Mouse (Mus musculus): ENCODE measurements at regions not wholly inside any gene's neighbourhood (a gene's known extent, or its start where the extent isn't known, plus 50 kb on each side); places are given as distances from the start of the nearest gene placed in this dataset.

DNA sequence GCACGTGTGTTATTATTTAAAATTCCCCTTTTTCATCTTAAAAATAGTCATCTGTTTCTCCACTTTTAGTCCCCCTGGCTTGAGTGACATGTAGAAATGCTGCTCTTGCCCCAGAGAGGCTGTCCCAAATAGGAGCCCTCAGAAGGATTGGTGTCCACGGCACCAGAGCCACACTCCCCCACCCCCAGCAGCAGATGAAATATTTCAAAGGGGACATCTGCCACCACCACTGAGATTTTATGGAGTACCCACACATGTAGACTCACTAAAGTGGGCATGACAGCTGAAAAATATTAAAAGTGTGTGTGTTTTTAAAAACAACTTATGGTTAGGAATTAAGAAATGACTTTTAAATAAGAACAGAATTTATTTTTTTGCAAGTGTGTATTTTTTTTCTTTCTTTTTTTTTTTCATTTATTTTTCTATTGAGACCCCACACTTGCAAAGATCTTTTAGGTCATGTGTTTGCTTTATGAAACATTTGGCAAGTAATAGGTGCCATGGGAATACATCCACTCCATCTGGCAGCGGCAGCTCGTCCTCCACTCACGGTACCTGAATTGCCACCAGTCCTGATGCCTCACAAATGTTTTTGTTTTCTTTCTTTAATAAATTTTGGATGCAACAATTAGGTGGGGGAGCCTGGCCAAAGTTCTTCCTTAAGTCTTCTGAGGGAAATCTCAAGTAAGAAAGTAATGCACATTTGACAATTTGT lies 533.2 kb upstream of the Zeb2 start:
- DNase-seq (ENCODE audit: low spot score), result no peak

DNA sequence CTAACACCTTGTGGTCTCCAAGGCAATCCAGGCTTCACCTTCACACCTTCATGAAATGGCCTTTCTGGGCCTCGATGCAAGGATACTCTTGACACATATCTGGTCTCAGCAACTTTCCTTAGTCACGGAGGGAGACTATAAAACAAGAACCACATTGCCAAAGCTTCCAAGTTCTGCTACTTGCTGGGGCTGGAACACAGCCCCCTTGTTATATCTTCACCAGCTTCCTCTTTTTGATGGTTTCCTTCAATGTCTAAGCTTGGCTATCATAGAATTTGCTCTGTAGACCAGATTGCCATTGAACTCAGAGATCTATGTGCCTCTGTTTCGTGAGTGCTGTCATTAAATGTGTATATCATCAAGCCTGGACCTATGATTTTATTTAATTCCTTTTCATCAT lies 530.7 kb upstream of the Zeb2 start:
- no peak for DNase-seq (ENCODE audit: low spot score)

DNA sequence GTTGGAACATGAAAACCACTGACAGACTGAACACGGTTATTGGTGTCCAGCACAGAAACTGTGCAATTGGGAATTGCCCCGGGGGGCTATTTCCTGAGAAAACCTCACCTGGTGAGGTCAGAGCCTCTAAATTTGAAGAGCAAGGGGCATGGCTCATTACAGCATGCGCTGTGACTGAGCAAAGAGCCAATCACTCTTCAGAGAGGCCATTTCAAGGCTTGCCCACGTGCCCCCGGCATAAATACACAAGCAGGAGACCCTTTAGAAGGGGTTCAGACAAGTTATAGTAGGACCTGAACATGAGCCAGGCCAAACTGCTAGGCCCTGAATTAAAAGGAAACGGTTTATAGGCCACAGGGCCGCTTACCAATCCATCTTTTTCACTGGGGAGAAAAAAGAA lies 512.9 kb upstream of the Zeb2 start:
- no peak for DNase-seq (ENCODE audit: low spot score)

- DNase-seq (ENCODE audit: low spot score), result no peak
Measured at GRCm38 (mm10) chr2:45629616-45630015, 512.4 kb upstream of the Zeb2 start.

DNA sequence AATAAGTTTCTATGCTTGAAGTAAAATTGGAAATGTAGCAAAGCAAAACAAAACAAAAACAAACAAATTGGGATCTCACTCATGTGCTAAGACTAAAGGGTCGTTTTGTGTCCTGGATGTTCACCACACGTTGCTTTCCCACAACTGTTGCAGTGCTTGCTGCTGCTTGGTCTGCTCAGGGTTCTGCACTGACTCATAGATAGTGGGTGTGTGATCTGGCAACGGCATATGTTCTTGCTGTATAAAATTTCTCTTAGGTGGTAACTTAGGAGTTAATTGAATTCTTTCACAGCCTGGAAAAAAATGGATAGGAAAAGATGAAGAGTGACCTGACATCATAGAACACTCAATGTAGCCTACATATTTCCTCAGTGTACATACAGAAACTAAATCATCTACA lies 505.9 kb upstream of the Zeb2 start:
- no peak for DNase-seq (ENCODE audit: low spot score)

DNA sequence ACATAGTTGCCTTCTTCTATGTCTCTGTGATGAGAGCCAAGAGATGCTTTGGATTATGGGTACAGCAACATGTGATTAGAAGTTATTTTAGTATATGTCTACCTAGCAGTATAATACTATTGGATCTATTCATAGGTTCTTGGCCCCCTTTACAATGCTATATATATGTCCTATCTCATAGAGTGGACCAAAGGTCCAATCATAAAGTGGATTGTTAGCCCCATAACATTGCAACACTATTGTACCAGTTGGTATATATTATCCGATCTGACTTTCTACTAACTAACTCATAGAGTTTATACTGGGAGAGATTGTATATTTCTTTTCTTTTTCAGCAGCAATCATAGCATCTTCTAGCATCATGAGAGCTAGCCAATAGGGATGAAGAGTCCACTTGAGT lies 491.7 kb upstream of the Zeb2 start:
- no peak for DNase-seq (ENCODE audit: low spot score)

GRCm38 (mm10) chr2:45607393-45607792 lies 490.2 kb upstream of the Zeb2 start:
- DNase-seq (ENCODE audit: low spot score), result no peak

GRCm38 (mm10) chr2:45601332-45601900 lies 484.2 kb upstream of the Zeb2 start:
- no peak for DNase-seq (ENCODE audit: low spot score)

DNA sequence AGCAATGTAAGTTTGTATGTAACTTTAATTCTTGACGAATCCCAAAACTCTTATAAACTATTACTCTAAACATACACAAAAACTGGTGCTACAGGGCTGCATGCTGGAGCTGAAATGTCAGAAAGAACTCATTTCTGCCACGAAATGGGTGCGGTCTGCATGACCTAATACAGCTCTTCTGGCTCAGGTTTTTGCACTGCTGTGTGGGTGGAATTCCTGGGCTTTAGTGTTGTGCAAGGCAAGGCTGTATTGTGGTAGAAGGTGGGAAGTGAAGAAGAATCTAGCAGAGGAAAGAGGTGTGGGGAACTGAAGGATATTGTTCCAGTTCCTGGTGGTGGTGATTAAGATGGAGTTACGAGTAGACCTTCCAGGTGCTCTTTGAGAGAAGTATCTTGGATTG lies 476.6 kb upstream of the Zeb2 start:
- no peak for DNase-seq (ENCODE audit: low spot score)

DNA sequence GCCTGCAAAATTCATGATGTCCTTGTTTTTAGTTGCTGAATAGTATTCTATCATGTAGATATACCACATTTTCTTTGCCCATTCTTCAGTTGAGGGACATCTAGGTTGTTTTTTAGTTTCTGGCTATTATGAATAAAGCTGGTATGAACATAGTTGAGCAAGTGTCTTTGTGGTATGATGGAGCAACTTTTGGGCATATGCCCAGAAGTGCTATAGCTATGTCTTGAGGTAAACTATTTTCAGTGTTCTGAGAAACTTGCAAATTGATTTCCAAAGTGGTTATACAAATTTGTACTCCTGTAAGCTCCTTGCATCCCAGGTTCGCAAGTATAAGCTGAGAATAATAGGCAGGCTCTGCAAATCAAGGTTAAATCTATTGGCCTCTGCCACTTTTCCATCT lies 473.8 kb upstream of the Zeb2 start:
- no peak for DNase-seq (ENCODE audit: low spot score)

DNA sequence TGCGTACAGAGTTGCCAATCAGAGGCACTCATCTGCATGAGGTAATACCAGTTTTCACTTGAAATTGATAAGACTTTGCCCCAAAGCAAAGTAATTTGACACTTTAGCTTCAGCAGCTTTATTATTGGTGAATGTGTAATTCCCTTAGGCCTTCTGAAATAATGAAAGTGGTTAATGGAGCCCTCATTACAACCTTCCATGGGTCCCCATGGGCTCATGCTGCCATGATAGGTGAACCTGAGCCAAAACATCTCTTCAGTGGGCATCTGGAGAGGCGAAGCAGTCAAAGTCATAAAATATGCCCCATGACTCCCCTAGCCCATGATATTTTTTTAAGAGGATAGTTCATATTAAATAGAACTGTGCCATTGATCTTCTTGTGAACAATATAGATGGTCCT lies 471.1 kb upstream of the Zeb2 start:
- no peak for DNase-seq (ENCODE audit: low spot score)

DNA sequence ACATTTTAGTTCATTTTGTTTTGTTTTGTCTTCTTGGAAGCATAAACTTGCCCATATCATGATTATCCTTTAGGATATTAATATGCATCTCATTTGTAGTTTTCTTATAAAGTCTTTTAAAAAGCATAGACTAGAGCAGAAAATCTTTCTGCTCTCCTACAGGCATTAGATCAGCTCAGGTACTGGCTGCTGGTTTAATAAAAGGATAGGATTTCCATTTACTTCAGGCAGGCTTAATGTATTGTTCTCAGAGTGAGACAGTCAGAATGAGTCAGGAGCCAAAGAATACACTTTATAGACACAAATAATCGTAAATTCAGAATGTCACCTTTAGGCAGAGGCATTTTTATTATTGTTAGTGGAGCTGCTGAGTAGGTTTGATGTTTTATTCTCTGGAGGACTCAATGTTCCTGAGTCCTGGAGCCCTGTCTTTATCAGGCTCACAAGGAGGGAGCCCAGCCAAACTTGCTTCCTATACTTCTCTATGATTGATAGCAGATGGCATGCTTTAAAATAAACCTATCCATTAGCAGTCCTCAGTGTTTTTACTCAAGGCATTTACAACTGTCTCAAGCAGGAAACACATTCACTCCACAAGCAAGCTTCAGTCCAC lies 469.5 kb upstream of the Zeb2 start:
- DNase-seq (ENCODE audit: low spot score), result no peak

GRCm38 (mm10) chr2:45581549-45581925 lies 464.3 kb upstream of the Zeb2 start:
- DNase-seq (ENCODE audit: low spot score), result no peak

DNA sequence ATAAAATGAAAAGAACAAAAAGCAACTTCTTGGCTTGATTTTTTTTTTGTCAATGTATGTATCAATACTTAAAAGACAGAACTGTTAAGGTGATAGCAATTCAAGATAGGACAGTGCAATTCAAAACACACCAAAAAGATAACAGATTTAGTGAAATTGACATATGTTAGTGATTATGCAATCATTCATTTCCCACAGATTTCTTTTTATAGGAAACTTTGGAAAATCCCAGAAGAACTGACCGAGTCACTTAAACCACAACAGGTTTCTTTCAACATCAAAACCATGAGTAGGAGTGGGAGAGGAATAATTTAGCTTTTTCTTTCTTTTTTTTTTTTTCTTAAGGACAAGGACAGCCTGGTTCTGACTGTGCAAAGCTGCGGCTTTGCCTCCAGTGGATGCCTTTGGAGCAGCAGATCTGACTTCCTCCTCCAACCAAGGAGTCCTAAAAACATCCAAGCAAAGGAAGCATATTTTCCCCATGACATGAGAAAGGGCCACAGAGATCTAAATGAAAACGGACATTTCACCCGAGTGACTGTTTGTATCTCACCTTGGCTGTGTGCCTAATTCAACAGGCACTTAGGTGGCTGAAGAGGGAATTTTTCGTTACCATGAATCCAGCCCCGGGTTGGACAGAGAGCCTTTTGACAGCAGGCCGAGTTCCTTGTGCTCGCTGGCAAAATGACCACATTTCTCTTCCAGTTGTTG lies 463.8 kb upstream of the Zeb2 start:
- no peak for DNase-seq (ENCODE audit: low spot score)

DNA sequence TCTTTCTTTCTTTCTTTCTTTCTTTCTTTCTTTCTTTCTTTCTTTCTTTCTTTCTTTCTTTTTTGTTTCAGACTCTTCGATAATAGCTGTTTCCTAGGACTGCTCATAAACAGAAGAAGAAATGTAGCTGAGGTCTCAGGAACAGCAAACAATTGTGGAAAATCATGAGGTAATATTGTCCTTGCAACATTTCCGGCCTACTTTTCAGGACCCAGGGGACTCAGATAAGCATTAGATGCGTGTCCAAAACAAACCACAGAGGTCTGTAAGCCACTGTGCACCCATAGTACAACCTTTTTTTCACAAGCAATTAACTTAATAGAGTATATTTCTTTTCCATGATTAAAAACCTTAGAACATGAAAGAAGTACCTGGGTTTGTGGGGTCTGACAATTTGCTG lies 455.7 kb upstream of the Zeb2 start:
- DNase-seq (ENCODE audit: low spot score), result no peak

GRCm38 (mm10) chr2:45554707-45555106 lies 437.5 kb upstream of the Zeb2 start:
- no peak for DNase-seq (ENCODE audit: low spot score)

DNA sequence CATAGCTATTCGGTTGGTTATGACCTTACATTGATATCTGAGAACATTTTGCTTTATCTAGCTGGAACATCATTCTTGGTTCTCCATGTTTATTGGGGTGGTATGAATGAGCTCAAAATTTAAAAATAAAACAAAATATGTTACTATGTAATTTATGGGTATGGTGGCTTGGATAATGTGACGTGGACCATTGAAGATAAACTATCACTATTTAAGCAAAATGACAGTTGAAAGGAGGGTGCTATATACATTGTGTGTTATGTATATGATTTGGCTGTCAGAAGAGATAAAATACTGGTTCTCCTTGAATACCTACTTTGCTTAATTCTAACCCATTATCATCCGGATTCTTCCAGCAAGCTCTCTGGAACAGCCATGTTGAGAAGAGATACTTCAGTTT lies 424.2 kb upstream of the Zeb2 start:
- no peak for DNase-seq (ENCODE audit: low spot score)

- DNase-seq (ENCODE audit: low spot score), result no peak
Measured at GRCm38 (mm10) chr2:45538950-45539349, 421.8 kb upstream of the Zeb2 start.

DNA sequence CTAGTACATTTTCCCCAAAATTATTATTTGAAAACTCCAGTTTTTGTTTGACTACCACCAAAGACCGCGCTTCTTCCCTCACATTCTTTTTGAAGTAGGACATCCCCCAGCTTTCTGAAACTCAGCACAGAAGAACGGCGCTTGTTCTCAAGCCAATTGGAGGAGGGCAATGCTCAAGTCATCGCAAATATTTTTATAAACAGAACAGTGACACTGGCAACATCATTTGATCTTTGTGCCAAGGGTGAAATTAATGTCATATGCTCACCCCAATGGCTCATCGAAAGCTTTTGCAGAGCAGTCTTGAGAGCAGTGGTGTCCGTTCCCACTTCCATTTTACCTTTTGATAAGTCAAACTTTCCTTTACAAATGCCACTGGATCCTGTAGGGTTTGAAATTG lies 420.5 kb upstream of the Zeb2 start:
- DNase-seq (ENCODE audit: low spot score), result no peak

- DNase-seq (ENCODE audit: low spot score), result no peak
Measured at GRCm38 (mm10) chr2:45534806-45535205, 417.6 kb upstream of the Zeb2 start.

GRCm38 (mm10) chr2:45522310-45522709 lies 405.1 kb upstream of the Zeb2 start:
- DNase-seq (ENCODE audit: low spot score), result no peak

GRCm38 (mm10) chr2:45519550-45520152 lies 402.5 kb upstream of the Zeb2 start:
- DNase-seq (ENCODE audit: low spot score), result no peak
